Mouse (Mus musculus) hindbrain, embryonic 15.5 days (tissue): ENCODE results near the gene Frzb. TPM values are rescaled to one million over a fixed set of nuclear protein-coding genes. Genes with fewer than 3 reads are reported as not detected.

ENCODE experiments used
- ATAC-seq: fragments of 200-750 bp; cut with Nextera tagmentation; 2 replicates; pipeline ENCODE4 v1.8.0; 2017; ENCODE audit warnings: low read depth, moderate number of reproducible peaks, moderate TSS enrichment; ENCODE audit not compliant: low FRiP score
- H3K27ac ChIP-seq: fragments of 300-500 bp; sonication (generic); replicated peaks from 2 replicates; pipeline ENCODE4 v1.5.1; 2015; ENCODE audit warnings: mild to moderate bottlenecking, inconsistent platforms
- H3K27me3 ChIP-seq: fragments of 300-500 bp; sonication (generic); 2 replicates; pipeline ENCODE4 v1.6.1; 2015; ENCODE audit warnings: control low read depth, inconsistent platforms
- H3K36me3 ChIP-seq: fragments of 300-500 bp; sonication (generic); 2 replicates; pipeline ENCODE4 v1.6.1; 2015; ENCODE audit warnings: control low read depth, inconsistent platforms
- H3K4me1 ChIP-seq: fragments of 300-500 bp; sonication (generic); replicated peaks from 2 replicates; pipeline ENCODE4 v1.6.1; 2015; ENCODE audit warnings: control low read depth, inconsistent platforms
- H3K4me2 ChIP-seq: fragments of 300-500 bp; sonication (generic); 2 replicates; pipeline ENCODE4 v1.6.1; 2015; ENCODE audit warnings: moderate library complexity, mild to moderate bottlenecking, inconsistent platforms
- H3K4me3 ChIP-seq: fragments of 300-500 bp; sonication (generic); 2 replicates; pipeline ENCODE4 v1.5.1; 2015; ENCODE audit warnings: mild to moderate bottlenecking, inconsistent platforms
- H3K9ac ChIP-seq: fragments of 300-500 bp; sonication (generic); 2 replicates; pipeline ENCODE4 v1.6.1; 2015; ENCODE audit warnings: inconsistent platforms
- H3K9me3 ChIP-seq: fragments of 300-500 bp; sonication (generic); 2 replicates; pipeline ENCODE4 v1.6.1; 2016; ENCODE audit warnings: control low read depth, inconsistent platforms
- WGBS: fragments of 180-500 bp; shearing (Covaris S2); methylation state at CpG from one replicate; pipeline ENCODE4 v1.1.7; 2015; 5-methylcytosine and 5-hydroxymethylcytosine counted together
- polyA plus RNA-seq: library from polyadenylated mRNA; unstranded; fragments of >200 nt; fragmentation: Nextera tagmentation; extraction: Ambion mirVana; gene quantifications from 2 replicates; pipeline ENCODE4 v1.2.1, GENCODE M21; 2015

Gene Frzb
- polyA plus RNA-seq, 1 experiment from 2014 or later, result 18.5 TPM

DNA sequence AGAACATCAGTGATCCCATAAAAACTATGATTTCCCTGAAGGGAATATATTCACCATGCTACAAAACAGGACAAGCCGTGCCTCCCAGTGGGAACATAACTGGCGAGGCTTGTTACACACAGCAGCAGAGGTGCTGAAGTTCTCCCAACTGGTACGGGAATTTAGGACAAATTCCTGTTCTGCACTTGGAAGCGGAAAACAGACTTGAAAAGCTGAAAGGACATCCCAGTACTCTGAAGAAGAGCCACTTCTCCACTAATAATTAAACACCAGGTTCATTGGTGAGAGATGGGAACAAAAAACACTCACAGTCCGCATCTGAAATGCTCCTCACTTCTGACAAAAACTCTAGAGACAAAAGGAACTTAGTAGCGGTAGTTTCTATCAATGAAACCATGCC, 31.1 kb downstream of the Frzb start:
- Histone ChIP-seq H3K4me1 (no peaks in the 10 kb centered on the region), H3K27me3 (no peaks in the 10 kb centered on the region), H3K9ac (no peak overlapping the region), H3K36me3 (no peaks in the 10 kb centered on the region), H3K4me3 (no peak overlapping the region), H3K9me3 (no peaks in the 10 kb centered on the region), H3K27ac (no peak overlapping the region), H3K4me2 (no peak overlapping the region)
- 76% methylated on average over 6 of the region's 6 CpGs for WGBS
- ATAC-seq, result no peak

DNA sequence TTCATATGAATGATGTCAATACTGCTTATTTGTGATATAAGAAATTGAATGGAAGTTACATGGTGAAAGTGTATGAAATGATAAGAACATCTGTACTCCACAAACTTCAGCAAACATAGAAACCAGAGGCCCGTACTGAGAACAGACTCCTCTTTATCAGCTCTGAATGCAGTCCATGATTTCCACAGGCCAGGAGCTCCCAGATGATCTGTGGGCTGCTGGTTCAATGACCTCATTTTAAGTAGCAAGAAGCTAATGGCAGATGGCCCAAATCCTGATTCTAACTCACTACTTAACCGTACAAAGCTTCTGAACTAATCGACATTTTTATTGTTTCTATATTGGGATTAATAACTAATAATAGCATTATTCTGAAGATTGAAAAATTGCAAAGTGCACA, 33.0 kb downstream of the Frzb start:
- Histone ChIP-seq H3K4me2 (no peak overlapping the region), H3K9me3 (no peaks in the 10 kb centered on the region), H3K27ac (no peak overlapping the region), H3K36me3 (no peaks in the 10 kb centered on the region), H3K9ac (no peak overlapping the region), H3K4me1 (no peaks in the 10 kb centered on the region), H3K27me3 (no peaks in the 10 kb centered on the region), H3K4me3 (no peak overlapping the region)
- no peak for ATAC-seq
- 84% methylated on average over 3 of the region's 3 CpGs for WGBS

DNA sequence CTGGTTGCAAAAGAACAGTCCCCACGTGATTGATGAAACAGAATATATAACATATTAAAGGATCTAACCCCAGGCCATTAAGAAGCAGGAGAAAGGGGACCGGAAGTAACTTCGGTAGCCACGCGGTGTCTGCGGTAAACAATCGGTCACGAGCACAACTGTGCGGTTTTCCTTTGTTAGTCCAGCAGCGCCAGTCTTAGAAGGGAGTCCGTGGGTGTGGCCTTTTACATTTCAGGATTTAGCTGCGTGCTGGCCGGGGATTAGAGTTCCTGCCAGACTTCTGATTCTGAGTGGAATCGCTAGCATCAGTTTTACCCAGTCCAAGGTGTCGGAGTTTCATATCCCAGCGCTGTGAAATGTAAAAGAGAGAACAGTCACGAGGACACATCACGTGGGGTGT, 34.3 kb downstream of the Frzb start:
- no peaks in the 10 kb centered on the region for H3K4me1 ChIP-seq

DNA sequence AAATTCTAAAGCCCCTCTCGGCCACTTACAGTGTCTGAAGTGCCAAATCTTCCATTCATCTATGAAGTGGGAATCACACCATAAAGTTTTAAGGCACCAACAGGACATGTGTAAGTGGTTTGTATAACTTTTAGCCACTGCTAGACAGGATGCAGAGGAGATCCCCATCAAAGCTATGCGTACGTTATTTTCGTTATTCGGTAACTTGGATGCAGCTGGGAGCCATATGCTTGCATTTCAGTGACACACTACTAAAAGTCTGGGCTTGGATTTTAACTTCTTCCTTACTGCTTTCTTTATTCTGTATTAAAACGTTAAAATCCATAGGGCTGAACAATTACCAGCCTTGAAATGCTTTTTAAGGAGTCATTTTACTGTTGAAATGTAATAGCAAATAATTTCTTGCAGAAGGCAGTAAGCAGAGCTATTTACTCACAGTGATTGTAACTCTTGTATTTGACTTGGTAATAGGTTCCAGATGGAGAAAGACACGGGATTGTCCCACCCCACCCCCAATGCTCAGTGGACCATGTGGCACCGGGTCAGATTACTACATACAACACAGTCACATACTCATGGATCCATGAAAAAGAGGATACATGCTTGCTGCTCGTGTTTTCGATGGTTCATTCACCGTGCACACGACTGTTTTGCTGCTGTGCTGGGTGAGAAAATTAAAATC, 37.4 kb downstream of the Frzb start:
- 64% methylated on average over 12 of the region's 12 CpGs for WGBS
- H3K36me3 ChIP-seq, result no peaks in the 10 kb centered on the region
- no peaks in the 10 kb centered on the region for H3K4me1 ChIP-seq
- H3K27ac ChIP-seq, result no peak overlapping the region
- no peak overlapping the region for H3K9ac ChIP-seq
- H3K4me3 ChIP-seq, result no peak overlapping the region
- H3K27me3 ChIP-seq, result no peaks in the 10 kb centered on the region
- H3K9me3 ChIP-seq, result no peaks in the 10 kb centered on the region
- no peak for ATAC-seq
- H3K4me2 ChIP-seq, result no peak overlapping the region

More for the DNA sequence above, 34.3 kb downstream of the Frzb start:
- H3K36me3 ChIP-seq, result no peaks in the 10 kb centered on the region
- WGBS, result 72% methylated on average over 18 of the region's 18 CpGs
- no peak overlapping the region for H3K27ac ChIP-seq
- peak overlapping the region; percentile 18 for H3K4me2 ChIP-seq
- no peaks in the 10 kb centered on the region for H3K9me3 ChIP-seq
- no peaks in the 10 kb centered on the region for H3K27me3 ChIP-seq
- H3K9ac ChIP-seq, result no peak overlapping the region
- no peak for ATAC-seq
- no peak overlapping the region for H3K4me3 ChIP-seq

DNA sequence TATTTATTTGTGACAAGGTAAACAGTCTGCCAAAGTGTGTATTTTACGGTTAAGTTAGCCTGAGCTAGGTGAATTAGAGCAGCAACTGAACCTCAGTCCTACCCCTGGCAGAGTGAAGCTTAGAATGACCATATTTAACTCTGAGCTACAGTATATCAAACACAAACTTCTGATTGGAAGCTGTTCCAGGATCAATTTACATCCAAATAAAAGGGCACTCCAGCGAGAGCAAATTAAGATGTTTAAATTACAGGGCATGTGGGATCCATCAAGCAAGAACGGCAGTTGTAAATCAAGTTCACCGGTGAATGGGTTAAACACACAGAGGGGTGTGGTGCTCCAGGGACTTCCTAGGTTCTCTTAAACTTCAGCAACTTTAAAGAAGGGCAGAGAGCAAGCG, 42.7 kb downstream of the Frzb start:
- no peak for ATAC-seq
- H3K36me3 ChIP-seq, result no peaks in the 10 kb centered on the region
- no peak overlapping the region for H3K4me2 ChIP-seq
- no peak overlapping the region for H3K9ac ChIP-seq
- H3K9me3 ChIP-seq, result no peaks in the 10 kb centered on the region
- H3K4me1 ChIP-seq, result no peaks in the 10 kb centered on the region
- peaks cover 6% of the 10 kb centered on the region; the same call in 1 of the 2 replicates for H3K27me3 ChIP-seq
- no peak overlapping the region for H3K27ac ChIP-seq
- WGBS, result 38% methylated on average over 5 of the region's 5 CpGs
- no peak overlapping the region for H3K4me3 ChIP-seq

DNA sequence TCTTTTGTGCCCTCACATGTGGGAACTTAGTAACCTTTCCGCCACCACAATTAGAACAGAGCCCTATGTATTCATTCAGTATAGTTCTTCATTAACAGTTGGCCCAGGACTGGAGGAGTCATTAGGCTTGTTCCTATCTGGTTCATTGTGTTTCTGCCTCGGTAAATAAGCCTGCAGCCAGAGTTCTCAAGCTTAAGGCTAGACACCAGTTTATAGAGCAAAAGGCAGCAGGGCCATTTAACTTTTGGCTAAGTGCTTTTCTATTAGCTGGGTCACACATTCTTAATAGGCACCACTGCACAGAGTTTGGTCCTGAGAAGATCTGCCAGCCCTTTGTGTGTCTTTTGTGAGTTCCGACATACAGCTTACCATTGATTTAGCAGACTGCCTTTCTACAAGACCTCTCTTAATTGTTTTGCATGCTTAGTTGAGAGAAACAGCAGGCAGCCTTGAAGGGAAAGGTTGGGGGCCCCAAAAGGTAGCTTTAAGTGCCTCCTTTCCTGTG, 48.8 kb downstream of the Frzb start:
- peak; percentile 48; the same call in 1 of the 2 replicates for ATAC-seq
- H3K9ac ChIP-seq, result no peak overlapping the region

DNA sequence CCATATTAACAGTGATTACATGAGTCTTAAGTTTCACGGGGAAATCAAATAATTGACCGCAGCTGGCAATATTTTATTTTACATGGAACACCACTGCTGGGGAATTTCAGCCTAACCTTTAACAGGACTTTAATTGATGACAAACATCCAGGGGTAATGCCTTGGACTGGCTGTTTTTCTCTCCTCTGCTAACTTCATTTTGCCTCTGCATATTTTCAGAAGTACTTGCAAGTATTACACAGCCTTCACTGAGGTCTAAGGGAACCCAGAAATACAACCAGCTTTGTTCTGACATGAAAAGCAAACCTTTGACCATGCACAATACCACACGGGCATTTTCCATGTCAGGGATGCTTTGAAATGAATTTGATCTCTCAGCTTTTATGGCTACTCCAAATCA, 50.6 kb downstream of the Frzb start:
- H3K36me3 ChIP-seq, result no peaks in the 10 kb centered on the region
- no peak for ATAC-seq
- H3K4me3 ChIP-seq, result no peak overlapping the region
- H3K9ac ChIP-seq, result no peak overlapping the region
- no peak overlapping the region for H3K4me2 ChIP-seq
- peaks cover 4% of the 10 kb centered on the region; the same call in 1 of the 2 replicates for H3K27me3 ChIP-seq
- H3K27ac ChIP-seq, result no peak overlapping the region
- peaks cover 5% of the 10 kb centered on the region; the same call in 1 of the 2 replicates for H3K4me1 ChIP-seq
- H3K9me3 ChIP-seq, result no peaks in the 10 kb centered on the region
- 48% methylated on average over 3 of the region's 3 CpGs for WGBS

More for the DNA sequence above, 48.8 kb downstream of the Frzb start:
- H3K27me3 ChIP-seq, result peaks cover 6% of the 10 kb centered on the region; the same call in 1 of the 2 replicates
- H3K27ac ChIP-seq, result no peak overlapping the region
- 5% methylated on average over 3 of the region's 3 CpGs for WGBS
- no peaks in the 10 kb centered on the region for H3K9me3 ChIP-seq
- H3K4me2 ChIP-seq, result no peak overlapping the region
- peaks cover 5% of the 10 kb centered on the region; the same call in 1 of the 2 replicates for H3K4me1 ChIP-seq
- H3K4me3 ChIP-seq, result no peak overlapping the region
- no peaks in the 10 kb centered on the region for H3K36me3 ChIP-seq

DNA sequence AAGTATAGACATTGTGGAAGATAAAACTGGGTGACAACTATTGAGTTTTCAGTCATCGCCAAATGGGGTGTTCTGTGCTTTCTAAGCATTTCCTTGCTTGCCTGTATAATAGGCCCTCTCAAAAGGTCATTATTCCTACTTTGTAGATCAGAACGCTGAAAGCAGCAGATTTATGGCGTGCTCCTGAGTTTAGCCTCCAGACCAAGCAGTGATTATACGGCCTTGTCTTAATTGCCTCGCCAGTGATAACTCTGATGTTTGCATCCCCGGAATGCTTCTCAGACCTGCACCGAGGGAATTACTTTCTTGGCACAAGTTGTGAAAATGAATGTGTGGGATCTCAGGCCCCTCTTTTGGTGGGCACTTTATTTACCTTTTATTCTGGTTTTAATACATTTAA, 51.4 kb downstream of the Frzb start:
- Histone ChIP-seq H3K27me3 (0 out of 2 replicates have a peak, but pooled peaks cover 3% of the 10 kb centered on the region), H3K4me1 (peaks cover 5% of the 10 kb centered on the region; the same call in 1 of the 2 replicates), H3K4me3 (no peak overlapping the region), H3K9ac (no peak overlapping the region), H3K9me3 (no peaks in the 10 kb centered on the region), H3K4me2 (no peak overlapping the region), H3K27ac (no peak overlapping the region), H3K36me3 (no peaks in the 10 kb centered on the region)
- WGBS, result 60% methylated on average over 7 of the region's 7 CpGs
- ATAC-seq, result no peak

DNA sequence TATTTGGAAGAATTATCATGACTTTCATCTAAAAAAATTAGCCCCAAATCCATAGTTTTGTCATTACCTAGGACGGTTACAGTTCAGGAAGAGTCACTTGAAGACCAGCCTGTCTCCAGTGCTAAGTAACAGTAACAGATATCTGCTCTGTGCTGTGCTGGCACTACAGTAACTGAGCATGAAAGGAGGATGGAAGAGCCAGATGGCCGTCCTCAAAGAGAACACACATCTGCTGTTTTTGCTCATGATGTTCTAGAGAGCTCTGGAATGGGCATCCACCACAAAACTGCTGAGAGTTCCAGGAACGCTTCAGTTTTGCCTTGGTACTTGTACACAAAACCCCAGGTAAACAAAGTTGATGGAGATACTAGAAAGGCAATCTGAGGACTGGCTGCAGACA, 59.1 kb downstream of the Frzb start:
- Histone ChIP-seq H3K36me3 (no peaks in the 10 kb centered on the region), H3K4me1 (no peaks in the 10 kb centered on the region), H3K27ac (no peak overlapping the region), H3K4me2 (no peak overlapping the region), H3K4me3 (no peak overlapping the region), H3K9ac (no peak overlapping the region), H3K27me3 (no peaks in the 10 kb centered on the region), H3K9me3 (no peaks in the 10 kb centered on the region)
- ATAC-seq, result no peak
- WGBS, result 86% methylated on average over 3 of the region's 3 CpGs

DNA sequence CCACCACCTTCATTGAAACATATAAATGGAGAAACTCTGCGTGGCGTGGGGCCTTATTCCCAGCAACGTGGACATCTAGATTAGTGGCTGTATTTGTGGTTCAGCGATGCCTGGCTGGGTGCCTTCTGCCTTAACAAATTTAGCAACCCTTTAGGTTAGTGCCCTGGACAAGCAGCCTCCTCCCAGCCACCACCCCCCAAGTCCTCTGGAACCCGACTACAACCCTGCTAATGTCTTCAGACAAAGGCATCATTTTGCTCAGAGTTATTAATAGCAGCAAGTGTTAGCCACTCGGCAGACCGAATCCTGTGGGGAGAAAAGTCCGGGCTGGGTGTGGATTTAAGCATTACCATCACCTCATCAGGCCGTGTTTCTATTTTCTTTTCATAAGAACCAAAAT, 59.8 kb downstream of the Frzb start:
- Histone ChIP-seq H3K4me3 (no peak overlapping the region), H3K9ac (no peak overlapping the region), H3K9me3 (no peaks in the 10 kb centered on the region), H3K4me1 (no peaks in the 10 kb centered on the region), H3K27ac (no peak overlapping the region), H3K4me2 (no peak overlapping the region), H3K36me3 (no peaks in the 10 kb centered on the region), H3K27me3 (no peaks in the 10 kb centered on the region)
- 77% methylated on average over 9 of the region's 9 CpGs for WGBS
- no peak for ATAC-seq

DNA sequence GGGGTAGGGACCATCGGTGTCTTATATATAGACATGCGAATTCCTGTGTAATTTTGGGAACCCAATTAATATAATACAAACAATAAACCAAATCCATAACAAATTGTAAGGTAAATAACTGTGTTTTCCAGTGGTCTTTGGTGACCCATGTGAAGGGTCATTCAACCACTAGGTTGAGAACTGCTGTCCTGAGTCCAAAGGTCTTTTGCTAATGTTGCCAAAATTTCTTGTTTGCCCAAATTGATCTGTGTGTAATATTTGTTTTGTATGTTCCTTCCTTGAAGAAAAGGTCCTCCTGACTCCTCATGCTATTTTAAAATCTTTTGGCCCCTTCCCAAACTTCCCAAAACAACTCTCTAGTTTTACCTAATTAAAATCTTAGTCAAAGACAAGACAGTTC, 61.2 kb downstream of the Frzb start:
- no peak for ATAC-seq
- H3K4me1 ChIP-seq, result no peaks in the 10 kb centered on the region
- H3K9me3 ChIP-seq, result no peaks in the 10 kb centered on the region
- no peaks in the 10 kb centered on the region for H3K27me3 ChIP-seq
- no peaks in the 10 kb centered on the region for H3K36me3 ChIP-seq
- no peak overlapping the region for H3K4me2 ChIP-seq
- 93% methylated on average over 2 of the region's 2 CpGs for WGBS
- H3K27ac ChIP-seq, result no peak overlapping the region
- no peak overlapping the region for H3K9ac ChIP-seq
- no peak overlapping the region for H3K4me3 ChIP-seq

DNA sequence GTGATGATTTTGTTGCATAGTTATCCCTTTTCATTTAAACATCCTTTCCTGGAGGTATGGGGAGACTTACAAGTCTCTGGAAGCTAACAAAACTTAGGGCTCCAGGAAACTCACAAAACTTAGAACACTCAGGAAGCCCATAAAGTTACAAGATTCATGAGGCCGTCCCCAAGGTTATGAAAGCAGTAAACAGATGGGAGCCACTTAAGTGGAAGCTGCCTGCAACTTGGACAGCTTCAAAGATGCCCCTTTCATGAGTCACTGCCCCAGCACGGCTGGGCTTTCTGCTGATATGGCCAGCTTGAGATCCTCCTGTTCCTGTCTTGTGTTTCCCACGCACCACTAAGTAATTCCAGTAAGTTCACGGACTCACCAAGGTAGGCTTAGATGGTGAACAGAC, 63.0 kb downstream of the Frzb start:
- Histone ChIP-seq H3K36me3 (no peaks in the 10 kb centered on the region), H3K27ac (no peak overlapping the region), H3K4me1 (no peaks in the 10 kb centered on the region), H3K4me3 (no peak overlapping the region), H3K9ac (no peak overlapping the region), H3K9me3 (no peaks in the 10 kb centered on the region), H3K27me3 (no peaks in the 10 kb centered on the region), H3K4me2 (no peak overlapping the region)
- 82% methylated on average over 4 of the region's 4 CpGs for WGBS
- no peak for ATAC-seq

DNA sequence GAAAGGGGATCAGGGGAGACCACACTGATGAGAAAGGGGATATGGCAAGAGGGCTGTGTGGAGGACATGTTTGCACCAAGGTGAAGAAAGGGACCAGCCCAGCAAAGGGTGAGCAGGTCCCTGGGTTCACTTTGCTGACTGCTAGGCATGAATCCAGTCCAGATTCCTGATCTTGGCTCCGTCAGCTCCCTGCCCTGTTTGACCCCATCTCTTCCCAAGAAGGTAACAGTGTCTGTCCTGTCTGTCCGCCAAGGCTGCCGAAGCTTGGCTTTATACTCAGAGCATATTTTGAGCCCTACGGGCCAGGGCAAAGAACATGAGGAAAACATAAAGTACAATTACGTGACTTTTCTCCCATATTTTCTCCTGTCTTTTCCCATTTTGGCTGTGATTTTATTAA, 67.6 kb downstream of the Frzb start:
- no peak overlapping the region for H3K4me2 ChIP-seq
- no peak overlapping the region for H3K27ac ChIP-seq
- no peaks in the 10 kb centered on the region for H3K9me3 ChIP-seq
- no peaks in the 10 kb centered on the region for H3K4me1 ChIP-seq
- 91% methylated on average over 5 of the region's 5 CpGs for WGBS
- no peak overlapping the region for H3K4me3 ChIP-seq
- H3K36me3 ChIP-seq, result no peaks in the 10 kb centered on the region
- no peak for ATAC-seq
- H3K9ac ChIP-seq, result no peak overlapping the region
- no peaks in the 10 kb centered on the region for H3K27me3 ChIP-seq
